Mouse (Mus musculus) neutrophil, adult 5-6 weeks (primary cell): Measurements from ENCODE around the gene Glis3. TPM values are rescaled to one million over a fixed set of nuclear protein-coding genes. Genes with fewer than 3 reads are reported as not detected.

Source experiments
- ATAC-seq: fragments of 151-379, 151-347 bp; 2 replicates; pipeline ENCODE4 v1.8.0; 2017; ENCODE audit warnings: mild to moderate bottlenecking, moderate TSS enrichment; ENCODE audit not compliant: insufficient number of reproducible peaks, poor library complexity, low FRiP score, severe bottlenecking; ENCODE audit errors: extremely low read depth
- total RNA-seq: library from RNA; stranded (forward); fragments of 200-1000 nt; gene quantifications from 2 replicates; pipeline ENCODE4 v1.2.3, GENCODE M21; 2017

Glis3 gene
- total RNA-seq, 1 experiment from 2014 or later, result 1.2 TPM

DNA sequence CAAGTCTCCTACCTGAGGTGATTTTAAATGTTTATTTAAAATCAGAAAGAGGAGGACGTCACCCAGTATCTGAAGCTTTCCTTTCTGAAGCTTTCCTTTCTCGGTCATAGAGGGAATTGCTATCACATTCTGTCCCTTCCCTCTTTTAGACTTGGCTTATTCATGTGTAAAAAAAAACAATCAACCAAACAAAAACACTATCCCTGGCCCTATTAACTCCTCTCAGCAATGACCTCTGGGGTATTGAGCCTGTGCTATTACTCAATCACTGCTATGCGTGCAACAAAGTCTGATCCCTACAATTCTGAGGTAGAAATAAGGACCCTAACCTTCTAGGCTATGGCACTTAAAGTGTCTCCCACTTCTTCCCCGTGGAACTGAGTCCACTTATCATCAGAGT, 311.7 kb downstream of the Glis3 start:
- ATAC-seq, result no peak

DNA sequence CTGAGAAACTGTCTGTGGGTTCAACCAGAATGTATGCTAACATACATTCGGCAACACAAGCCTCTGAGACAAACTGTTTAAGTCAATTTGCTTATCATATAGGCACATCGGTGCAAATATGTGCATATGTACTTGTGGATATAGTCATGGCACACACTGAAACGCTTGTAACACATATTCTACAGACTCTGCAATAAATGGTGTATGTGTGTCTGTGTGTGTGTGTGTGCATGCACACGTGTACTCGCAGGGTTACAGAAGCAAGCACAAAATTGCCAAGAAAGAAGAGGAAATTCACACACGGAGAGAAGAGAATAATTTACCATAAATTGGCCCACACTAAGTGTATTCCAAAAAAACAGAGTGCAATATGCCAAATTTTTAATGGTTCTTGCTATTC, 312.6 kb downstream of the Glis3 start:
- no peak for ATAC-seq

- no peak for ATAC-seq
These were observed 313.1 kb downstream of the Glis3 start for GRCm38 (mm10) chr19:28366766-28367165.

- ATAC-seq, result no peak
These were observed 314.0 kb downstream of the Glis3 start for GRCm38 (mm10) chr19:28365897-28366296.

DNA sequence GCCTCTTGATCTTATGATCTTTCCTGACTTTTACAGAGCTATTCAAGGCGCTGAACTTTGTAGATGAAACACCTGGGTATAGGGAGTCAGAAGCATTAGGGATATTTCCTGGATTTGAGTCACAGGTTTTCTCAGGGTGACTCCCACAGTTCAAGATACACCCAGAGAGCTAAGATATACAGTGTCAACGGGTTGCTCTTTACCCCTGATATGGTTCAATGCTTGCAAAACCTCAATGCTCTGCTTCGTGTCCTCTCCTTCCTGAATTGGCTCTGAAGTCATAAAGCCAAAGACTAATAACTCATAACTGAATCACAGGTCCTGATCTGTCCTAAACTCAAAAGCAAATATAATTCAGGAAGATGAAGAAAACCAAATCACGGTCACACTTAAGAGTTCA, 319.0 kb downstream of the Glis3 start:
- no peak for ATAC-seq

DNA sequence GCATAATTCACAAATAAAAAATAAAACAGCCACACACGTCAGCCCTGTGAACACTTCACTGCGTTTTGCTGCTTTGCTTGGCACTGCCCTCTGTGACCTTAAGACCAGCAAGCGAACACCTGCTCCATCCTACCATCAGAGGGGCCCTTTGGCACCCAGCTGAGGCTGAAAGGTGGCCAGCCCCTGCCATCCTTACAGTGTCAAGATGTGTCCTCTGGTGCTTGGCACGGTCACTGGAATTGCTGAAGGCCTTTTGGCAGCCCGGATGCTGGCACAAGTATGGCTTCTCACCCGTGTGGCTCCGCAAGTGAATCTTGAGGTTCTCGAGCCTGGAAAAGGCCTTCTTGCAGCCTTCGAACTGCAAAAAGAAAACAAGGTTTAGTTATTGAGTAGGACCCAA, 322.3 kb downstream of the Glis3 start:
- ATAC-seq, result no peak

DNA sequence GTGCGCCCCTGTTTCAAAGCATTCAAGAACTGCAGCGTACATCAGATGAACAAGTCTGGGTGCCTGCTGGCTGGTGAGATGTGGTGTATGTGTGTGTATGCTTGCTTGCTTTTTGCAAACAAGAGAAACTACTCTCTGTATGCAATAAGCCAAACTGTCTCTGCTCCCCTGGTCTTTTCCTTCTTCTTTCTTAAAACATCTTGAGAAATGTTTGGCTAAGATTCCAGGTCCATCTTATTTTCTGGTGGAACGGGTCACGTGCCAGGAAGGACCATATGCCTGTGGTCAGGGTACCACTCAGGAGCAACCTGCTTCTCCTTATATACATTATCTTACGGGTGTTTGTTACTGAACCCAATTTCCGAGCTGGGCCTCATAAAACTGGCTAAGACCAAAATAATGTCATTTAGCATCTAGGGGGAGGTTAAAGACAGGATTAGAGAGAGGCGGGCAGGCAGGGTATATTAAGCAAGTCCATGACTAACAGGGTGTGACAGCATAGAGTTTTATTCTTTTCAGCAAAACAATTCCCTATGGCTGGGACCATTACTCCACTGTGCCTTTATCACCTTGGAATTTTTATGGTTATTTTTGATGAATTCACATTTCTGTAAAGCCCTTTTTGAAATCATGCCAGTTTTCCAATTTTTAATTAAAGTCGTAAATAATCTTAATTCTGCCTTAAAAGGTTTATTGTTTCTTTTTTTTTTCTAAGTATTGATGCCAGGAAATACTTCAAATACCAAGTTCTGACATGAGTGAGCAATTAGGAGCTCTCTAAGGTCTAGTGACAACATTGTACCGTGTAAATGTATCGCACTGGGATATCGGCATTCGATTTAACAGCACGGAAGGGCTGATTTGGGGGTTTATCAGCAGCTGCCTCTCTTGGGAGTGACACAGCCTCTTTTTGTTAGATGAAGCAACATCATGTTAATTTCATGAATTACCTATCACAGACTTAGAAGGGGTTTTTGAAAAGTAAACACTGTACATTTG, 328.5 kb downstream of the Glis3 start:
- ATAC-seq, result no peak

GRCm38 (mm10) chr19:28347080-28347825, 332.6 kb downstream of the Glis3 start:
- ATAC-seq, result no peak

DNA sequence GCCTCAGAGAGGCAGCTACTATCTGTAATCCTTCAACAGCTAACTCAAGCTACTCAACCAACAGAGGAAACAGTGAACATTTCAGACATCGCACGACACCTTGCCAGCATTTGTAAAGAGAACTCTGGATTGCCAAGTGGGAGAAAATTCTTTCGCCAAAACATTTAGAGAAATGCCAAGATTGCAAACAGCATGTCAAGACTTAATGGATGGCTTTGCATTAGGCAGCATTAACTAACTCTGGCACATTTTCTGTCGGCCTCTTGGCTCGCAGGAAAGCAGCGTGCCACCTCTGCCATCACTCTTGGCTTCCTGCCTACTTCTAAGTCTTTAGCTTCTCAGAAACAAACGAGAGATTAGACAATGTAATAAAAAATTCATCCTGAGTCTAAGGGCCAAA, 336.2 kb downstream of the Glis3 start:
- ATAC-seq, result no peak

GRCm38 (mm10) chr19:28337574-28337973, 342.3 kb downstream of the Glis3 start:
- no peak for ATAC-seq

- ATAC-seq, result no peak
These were observed 343.0 kb downstream of the Glis3 start for GRCm38 (mm10) chr19:28336651-28337510.

GRCm38 (mm10) chr19:28335890-28336289, 344.0 kb downstream of the Glis3 start:
- no peak for ATAC-seq

DNA sequence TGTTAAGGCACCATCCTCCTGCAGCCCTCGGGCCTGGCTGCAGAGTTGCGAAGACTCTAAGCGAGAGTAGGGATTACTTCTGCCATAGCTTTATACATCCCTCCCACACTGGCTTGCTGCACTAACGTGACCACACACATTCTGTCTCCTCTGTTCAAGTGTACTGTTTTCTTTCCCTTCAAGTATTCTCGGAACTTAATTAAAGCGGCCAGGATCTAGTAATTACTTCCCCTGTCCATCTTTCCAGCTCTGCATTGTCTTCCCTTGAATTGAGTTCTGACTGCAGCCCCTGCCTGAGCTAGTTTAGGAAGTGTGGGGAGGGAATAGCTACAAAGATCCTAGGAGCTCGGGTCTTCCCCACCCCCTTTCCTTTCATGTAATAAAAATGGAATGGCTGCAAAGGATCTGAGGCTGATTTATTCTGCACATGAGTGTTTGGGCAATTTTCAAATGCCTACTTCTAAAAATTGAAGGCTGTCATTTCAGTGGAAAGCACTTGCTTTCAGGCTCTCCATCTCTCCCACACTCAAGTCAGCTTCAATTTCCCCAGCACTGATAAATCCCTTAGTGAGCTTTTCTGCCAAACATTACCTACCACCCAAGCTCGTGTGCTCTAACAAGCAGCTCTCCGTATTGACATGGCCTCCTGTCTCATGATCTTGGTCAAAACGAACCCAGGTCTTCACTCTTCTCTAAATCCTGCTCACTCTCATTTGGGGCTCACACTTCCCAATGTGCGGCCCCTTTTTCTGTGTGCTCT, 346.7 kb downstream of the Glis3 start:
- no peak for ATAC-seq

DNA sequence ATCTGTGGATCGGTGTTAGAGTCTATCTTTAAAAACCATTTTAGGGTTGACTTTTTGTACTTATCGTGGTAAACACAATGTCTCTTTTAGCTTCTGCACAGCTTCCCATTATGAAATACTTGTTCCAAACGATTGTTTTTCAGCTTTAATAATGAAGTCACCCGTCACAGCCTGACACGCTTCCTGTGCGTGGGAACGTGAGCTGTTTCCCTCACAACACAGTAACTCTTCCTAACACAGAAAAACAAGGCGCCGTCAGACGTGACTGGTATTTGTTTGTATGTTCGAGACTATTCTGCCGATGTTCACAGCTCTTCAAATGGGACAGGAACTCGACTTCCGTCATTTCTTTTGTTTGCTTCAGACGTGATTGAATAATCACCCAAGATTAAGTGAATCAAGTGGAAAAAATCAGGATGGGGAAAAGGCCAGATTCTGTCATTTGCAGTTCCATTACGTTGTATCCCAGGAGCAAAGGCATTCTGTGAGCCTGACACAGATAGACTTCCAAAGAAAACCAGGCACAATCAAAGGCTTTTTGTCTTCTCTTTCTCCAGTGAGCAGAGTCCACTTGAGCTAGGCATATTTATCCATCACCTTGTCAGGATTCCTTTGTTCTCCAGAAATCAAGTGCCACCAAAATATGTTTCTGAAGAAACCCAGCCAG, 351.3 kb downstream of the Glis3 start:
- ATAC-seq, result no peak

- ATAC-seq, result no peak
These were observed 352.3 kb downstream of the Glis3 start for GRCm38 (mm10) chr19:28327536-28327935.

DNA sequence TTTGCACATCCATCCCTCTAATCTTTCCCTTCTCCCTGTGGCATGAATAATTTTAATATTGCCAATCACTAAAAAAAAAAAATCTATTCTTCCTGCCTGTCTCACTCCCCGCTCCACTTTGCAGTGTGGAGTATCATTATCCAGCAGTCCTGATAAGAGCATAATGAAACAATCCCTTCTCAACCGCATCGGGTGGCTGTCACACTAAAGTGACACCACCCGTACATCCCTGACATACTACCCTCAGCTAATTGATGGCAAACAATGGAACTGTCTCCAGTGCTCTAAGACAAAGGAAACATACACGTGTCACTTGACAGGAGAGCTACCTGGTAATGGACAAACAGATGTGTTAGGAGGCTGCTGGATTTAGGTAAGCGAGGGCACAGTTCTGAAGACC, 373.8 kb downstream of the Glis3 start:
- no peak for ATAC-seq

GRCm38 (mm10) chr19:28305510-28305909, 374.4 kb downstream of the Glis3 start:
- ATAC-seq, result no peak

- no peak for ATAC-seq
These were observed 377.0 kb downstream of the Glis3 start for GRCm38 (mm10) chr19:28302831-28303242.
